Mouse (Mus musculus) macrophage (primary cell): ENCODE measurements around the gene Kdelr3. TPM values are rescaled to one million over a fixed set of nuclear protein-coding genes. Genes with fewer than 3 reads are reported as not detected.

Experiments used
- H3K27ac ChIP-seq: fragments of 350-480 bp; formaldehyde crosslinking; 2 replicates; pipeline ENCODE4 v1.9.0; 2021
- H3K36me3 ChIP-seq: fragments of 350-480 bp; formaldehyde crosslinking; 2 replicates; pipeline ENCODE4 v1.9.0; 2021; ENCODE audit errors: inconsistent target
- H3K4me3 ChIP-seq: fragments of 350-480 bp; formaldehyde crosslinking; 2 replicates; pipeline ENCODE4 v1.9.0; 2021; ENCODE audit errors: inconsistent target
- H3K79me2 ChIP-seq: fragments of 350-480 bp; formaldehyde crosslinking; 2 replicates; pipeline ENCODE4 v1.9.0; 2021; ENCODE audit errors: inconsistent target
- WGBS: methylation state at CpG from one replicate; pipeline ENCODE4 v1.1.7; 2026; ENCODE audit warnings: inconsistent platforms; ENCODE audit not compliant: missing documents; 5-methylcytosine and 5-hydroxymethylcytosine counted together
- polyA plus RNA-seq: library from polyadenylated mRNA; stranded (reverse); fragments of 250-400 nt; gene quantifications from 3 replicates; pipeline ENCODE4 v1.2.4, GENCODE M21; 2018; ENCODE audit warnings: inconsistent platforms

Kdelr3 gene
- polyA plus RNA-seq, 1 experiment from 2014 or later: not detected

- 5% methylated on average over 53 of the region's 60 CpGs for WGBS
- Histone ChIP-seq H3K27ac (no peak within 1 kb of the TSS), H3K79me2 (no peaks in the 10 kb centered on the region), H3K36me3 (no peaks in the 10 kb centered on the region), H3K4me3 (no peak within 1 kb of the TSS)
Observed at GRCm38 (mm10) chr15:79504707-79505452, 11.3 kb upstream of the Kdelr3 start, which contains the start of gene Kcnj4. Gene Kcnj4, minus strand, starts transcription at chr15:79505241.

- H3K27ac ChIP-seq: no peak overlapping the region
- no peaks in the 10 kb centered on the region for H3K79me2 ChIP-seq
- under 1% methylated on average over 60 of the region's 71 CpGs for WGBS
- H3K36me3 ChIP-seq: no peaks in the 10 kb centered on the region
- H3K4me3 ChIP-seq: no peak overlapping the region
Observed at GRCm38 (mm10) chr15:79505616-79506283, 10.5 kb upstream of the Kdelr3 start.

DNA sequence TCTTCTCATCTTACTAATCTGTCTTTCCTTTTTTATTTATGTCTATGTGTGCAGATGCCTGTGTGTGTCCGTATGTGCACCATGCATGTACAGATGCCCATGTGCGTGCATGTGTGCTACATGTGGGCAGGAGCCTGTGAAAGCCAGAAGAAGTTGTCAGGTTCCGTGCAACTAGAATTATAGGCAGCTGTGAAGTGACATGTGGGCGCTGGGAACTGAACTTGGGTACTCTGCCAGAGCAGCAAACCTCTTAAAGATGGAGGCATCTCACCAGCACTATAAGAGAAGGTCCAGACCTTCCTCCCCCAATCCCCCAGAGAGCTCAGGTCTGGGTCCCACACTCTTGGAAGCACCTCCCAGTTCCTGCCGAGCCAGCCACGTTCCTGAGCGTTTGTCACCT is 9.8 kb upstream of the Kdelr3 start:
- 44% methylated on average over 7 of the region's 7 CpGs for WGBS
- H3K79me2 ChIP-seq: no peaks in the 10 kb centered on the region
- H3K27ac ChIP-seq: no peak overlapping the region
- no peak overlapping the region for H3K4me3 ChIP-seq
- no peaks in the 10 kb centered on the region for H3K36me3 ChIP-seq

DNA sequence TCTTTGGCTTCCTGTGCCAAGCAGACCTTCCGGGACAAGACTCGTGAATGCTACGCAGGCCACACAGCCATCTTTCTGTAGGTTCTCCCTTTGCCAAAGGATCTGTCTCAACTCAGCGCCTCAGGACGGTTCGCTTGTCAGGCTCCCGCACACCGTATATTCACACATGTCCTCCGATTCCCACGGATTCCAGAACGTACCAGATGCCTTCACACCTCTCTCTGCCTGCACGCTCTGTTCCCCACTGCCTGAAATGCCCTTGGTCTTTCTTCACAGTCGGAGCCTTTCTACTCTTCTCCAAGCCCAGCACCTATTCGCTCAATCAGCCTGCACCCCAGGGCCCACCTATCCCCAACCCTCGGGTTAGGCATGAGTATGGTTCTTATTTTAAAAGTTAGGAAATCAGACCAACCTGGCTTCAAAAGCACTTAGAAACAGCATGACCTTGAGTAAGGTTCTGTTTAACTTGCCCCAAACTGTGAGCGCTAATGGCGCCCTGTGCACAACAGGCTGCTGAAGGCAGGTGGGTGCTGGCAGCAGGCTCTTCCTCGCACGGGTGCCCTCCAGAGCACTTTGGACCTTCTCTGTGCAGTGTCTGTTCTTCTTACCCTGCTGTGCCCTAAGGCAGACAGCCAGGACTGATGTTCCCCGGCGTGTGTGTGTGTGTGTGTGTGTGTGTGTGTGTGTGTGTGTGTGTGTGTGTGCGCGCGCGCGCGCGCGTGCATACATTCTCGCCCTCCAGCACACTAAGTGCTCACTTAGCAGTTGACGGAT is 9.0 kb upstream of the Kdelr3 start:
- H3K4me3 ChIP-seq: no peak overlapping the region
- H3K79me2 ChIP-seq: no peaks in the 10 kb centered on the region
- 65% methylated on average over 24 of the region's 31 CpGs for WGBS
- H3K36me3 ChIP-seq: no peaks in the 10 kb centered on the region
- no peak overlapping the region for H3K27ac ChIP-seq

DNA sequence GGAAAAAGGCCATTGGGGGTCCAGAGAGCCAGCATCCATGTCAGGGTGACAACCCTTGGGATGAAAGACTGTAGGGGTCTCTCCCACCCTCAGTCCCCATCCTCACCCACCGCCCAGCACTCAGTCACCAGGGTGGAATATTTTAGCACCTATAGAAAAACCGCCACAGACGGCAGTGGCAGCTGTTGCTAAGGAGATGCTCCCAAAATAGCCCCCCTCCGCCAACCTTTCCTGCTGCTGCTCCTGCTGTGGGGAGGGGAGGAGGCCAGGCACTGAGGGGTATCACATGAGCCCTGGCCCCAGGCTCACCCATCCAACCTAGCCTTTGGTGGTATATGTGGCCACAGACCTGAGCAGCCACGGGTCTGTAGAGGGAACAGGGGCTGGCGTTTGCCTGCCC is 6.2 kb upstream of the Kdelr3 start:
- Histone ChIP-seq H3K36me3 (no peaks in the 10 kb centered on the region), H3K27ac (no peak overlapping the region), H3K4me3 (no peak overlapping the region), H3K79me2 (no peaks in the 10 kb centered on the region)
- WGBS: 34% methylated on average over 6 of the region's 6 CpGs

DNA sequence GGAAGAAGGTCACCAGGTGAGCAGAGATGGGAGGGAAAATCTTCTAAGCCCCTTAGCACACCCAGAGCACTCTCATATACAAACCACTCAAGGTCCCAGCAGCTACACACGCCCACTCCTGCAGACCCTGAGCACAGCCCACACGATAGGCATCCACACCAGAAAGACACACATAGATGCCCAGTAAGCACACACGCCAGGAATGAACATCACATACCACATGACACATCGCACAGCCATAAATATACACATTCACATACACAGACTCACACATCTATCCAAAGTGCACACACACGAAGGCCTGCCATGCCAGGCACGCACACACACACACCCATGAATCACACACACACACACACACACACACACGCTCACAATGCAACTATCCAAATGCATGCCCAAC is 5.8 kb upstream of the Kdelr3 start:
- no peak overlapping the region for H3K27ac ChIP-seq
- 84% methylated on average over 7 of the region's 7 CpGs for WGBS
- H3K36me3 ChIP-seq: no peaks in the 10 kb centered on the region
- no peak overlapping the region for H3K4me3 ChIP-seq
- no peaks in the 10 kb centered on the region for H3K79me2 ChIP-seq

GRCm38 (mm10) chr15:79511553-79512320 is 4.5 kb upstream of the Kdelr3 start:
- WGBS: 5% methylated on average over 51 of the region's 61 CpGs
- Histone ChIP-seq H3K4me3 (no peak overlapping the region), H3K27ac (no peak overlapping the region), H3K36me3 (no peaks in the 10 kb centered on the region), H3K79me2 (no peaks in the 10 kb centered on the region)

- Histone ChIP-seq H3K27ac (no peak overlapping the region), H3K36me3 (no peaks in the 10 kb centered on the region), H3K79me2 (no peaks in the 10 kb centered on the region), H3K4me3 (no peak overlapping the region)
- WGBS: 12% methylated on average over 9 of the region's 9 CpGs
Observed at GRCm38 (mm10) chr15:79513940-79514339, 2.3 kb upstream of the Kdelr3 start.

- Histone ChIP-seq H3K79me2 (no peaks in the 10 kb centered on the region), H3K36me3 (no peaks in the 10 kb centered on the region), H3K4me3 (no peak overlapping the region), H3K27ac (no peak overlapping the region)
- 92% methylated on average over 4 of the region's 4 CpGs for WGBS
Observed at GRCm38 (mm10) chr15:79517710-79518109, 1.5 kb downstream of the Kdelr3 start.

DNA sequence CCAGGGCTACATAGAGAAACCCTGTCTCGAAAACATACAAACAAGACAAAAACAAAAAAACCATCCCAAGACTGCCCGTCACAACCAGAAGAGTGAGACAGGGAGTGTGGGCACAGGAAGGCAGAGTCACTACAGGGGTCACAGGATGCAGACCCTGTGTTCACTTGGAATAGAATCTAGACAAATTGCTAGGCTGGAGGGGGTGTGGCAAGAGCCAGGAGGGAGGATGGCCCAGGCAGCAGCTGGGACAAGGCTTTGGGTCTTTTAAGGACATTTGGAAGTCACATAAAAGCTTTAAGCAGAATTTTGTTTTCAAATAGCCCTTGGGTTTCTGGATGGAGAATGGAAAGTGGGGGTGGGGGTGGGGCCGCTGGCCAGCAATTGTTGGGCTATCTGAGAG is 2.4 kb downstream of the Kdelr3 start:
- Histone ChIP-seq H3K36me3 (no peaks in the 10 kb centered on the region), H3K79me2 (no peaks in the 10 kb centered on the region), H3K4me3 (no peak overlapping the region), H3K27ac (no peak overlapping the region)
- 88% methylated on average over 3 of the region's 3 CpGs for WGBS

DNA sequence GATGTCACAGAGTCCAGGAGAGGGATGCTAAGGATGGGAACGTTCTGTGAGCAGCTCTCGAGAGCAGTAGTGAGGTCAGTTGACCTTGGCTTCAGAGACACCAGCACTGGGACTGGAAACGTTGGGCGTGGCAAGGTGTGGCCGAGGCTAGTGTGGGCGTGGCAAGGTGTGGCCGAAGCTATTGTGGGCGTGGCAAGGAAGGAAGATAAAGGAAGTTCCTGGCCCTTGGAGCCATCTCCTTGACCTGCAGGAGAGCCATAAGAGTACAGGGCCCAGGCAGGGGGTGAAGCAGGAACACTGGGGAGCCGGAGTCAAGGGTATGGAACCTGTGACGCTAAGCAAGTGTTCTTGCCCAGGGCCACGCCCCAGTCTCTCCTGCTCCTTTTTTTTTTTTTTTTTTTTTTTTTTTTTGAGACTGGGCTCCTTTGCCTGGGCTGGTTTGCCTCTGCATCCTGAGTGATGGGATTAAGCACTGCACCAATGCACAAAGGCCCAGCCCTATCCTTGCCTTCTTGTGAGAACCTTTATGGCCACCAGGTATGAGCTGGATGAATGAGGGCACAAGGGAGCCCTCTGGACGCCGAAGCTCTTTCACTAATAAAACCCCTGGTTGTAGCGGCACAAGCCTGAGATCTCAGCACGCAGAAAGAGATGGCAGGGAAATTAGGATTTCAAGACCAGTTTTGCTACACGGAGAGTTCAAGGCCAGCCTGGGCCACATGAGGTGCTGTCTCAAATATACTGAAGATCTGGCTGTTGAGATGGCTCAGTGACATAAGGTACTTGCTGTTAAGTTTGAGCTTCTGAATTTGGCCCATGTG is 3.4 kb downstream of the Kdelr3 start:
- Histone ChIP-seq H3K27ac (no peak overlapping the region), H3K36me3 (no peaks in the 10 kb centered on the region), H3K79me2 (no peaks in the 10 kb centered on the region), H3K4me3 (no peak overlapping the region)
- WGBS: 65% methylated on average over 16 of the region's 16 CpGs

GRCm38 (mm10) chr15:79525564-79525963 is 9.4 kb downstream of the Kdelr3 start:
- peaks cover 27% of the 10 kb centered on the region for H3K36me3 ChIP-seq
- 83% methylated on average over 5 of the region's 5 CpGs for WGBS
- no peaks in the 10 kb centered on the region for H3K79me2 ChIP-seq
- H3K4me3 ChIP-seq: no peak overlapping the region
- no peak overlapping the region for H3K27ac ChIP-seq

DNA sequence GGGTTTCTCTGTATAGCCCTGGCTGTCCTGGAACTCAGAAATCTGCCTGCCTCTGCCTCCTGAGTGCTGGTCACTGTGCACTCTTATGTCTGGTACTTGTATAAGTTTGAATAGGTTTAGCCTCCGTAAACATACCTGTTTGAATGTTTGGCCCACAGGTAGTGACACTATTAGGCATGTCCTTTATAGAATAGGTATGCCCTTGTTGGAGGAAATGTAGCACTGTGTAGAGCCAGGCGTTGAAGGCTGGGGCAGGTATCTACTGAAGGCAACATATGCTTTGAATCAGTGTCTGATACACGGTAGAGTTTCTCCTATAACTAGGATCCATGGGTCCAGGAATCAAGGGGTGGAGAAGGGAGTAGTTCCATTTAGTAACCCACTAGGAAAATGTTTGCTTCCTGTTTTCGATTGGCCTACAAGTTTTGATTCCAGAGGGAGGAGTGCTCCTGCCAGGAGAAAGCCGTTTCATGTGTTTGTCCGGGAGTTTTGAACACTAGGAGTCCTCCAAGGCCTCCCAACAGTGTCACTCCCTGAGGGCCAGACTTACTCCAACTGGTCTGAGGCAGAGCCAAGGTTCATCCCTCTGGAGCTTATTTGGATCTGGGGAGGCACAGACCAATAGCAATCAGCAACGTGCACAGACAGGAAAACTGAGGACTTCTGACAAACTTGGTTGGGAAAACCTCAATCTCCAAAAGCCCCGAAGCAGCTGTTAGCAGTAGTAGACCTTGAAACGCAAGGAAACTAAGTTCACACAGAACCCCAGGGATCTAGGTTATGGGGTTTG is 10.0 kb downstream of the Kdelr3 start:
- H3K36me3 ChIP-seq: peaks cover 33% of the 10 kb centered on the region
- H3K27ac ChIP-seq: no peak overlapping the region
- H3K4me3 ChIP-seq: no peak overlapping the region
- H3K79me2 ChIP-seq: no peaks in the 10 kb centered on the region
- 77% methylated on average over 9 of the region's 9 CpGs for WGBS
